Mouse (Mus musculus) 416B (cell line): ENCODE data around the gene Klhl22.

Source experiments
- DNase-seq: peaks from one replicate; pipeline ENCODE4 v3.0.0; 2011; ENCODE audit warnings: low read depth

The Klhl22 gene

GRCm38 (mm10) chr16:17802456-17802838, 43.0 kb downstream of the Klhl22 start:
- no peak for DNase-seq

DNA sequence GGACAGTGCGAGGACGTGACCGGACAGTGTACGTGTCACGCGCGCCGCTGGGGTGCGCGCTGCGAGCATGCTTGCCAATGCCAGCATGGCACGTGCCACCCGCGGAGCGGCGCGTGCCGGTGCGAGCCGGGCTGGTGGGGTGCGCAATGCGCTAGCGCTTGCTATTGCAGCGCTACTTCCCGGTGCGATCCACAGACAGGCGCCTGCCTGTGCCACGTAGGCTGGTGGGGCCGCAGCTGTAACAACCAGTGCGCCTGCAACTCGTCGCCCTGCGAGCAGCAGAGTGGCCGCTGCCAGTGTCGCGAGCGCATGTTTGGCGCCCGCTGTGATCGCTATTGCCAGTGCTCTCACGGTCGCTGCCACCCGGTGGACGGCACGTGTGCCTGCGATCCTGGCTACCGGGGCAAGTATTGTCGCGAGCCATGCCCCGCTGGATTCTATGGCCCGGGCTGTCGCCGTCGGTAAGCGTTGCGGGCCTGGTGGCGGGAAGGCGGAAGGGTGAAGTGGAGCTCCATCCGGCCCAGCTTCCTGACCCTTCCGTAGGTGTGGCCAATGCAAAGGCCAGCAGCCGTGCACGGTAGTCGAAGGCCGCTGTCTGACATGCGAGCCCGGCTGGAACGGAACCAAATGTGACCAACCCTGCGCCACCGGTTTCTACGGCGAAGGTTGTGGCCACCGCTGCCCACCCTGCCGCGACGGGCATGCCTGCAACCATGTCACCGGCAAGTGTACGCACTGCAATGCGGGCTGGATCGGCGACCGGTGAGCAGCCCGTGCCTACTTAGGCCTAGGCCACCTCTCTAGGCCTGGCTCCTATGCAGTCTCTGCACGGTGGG, 43.6 kb downstream of the Klhl22 start:
- no peak for DNase-seq

- DNase-seq = no peak
Observed at GRCm38 (mm10) chr16:17803675-17804448, 44.4 kb downstream of the Klhl22 start.

GRCm38 (mm10) chr16:17804449-17804912, 45.1 kb downstream of the Klhl22 start:
- no peak for DNase-seq

DNA sequence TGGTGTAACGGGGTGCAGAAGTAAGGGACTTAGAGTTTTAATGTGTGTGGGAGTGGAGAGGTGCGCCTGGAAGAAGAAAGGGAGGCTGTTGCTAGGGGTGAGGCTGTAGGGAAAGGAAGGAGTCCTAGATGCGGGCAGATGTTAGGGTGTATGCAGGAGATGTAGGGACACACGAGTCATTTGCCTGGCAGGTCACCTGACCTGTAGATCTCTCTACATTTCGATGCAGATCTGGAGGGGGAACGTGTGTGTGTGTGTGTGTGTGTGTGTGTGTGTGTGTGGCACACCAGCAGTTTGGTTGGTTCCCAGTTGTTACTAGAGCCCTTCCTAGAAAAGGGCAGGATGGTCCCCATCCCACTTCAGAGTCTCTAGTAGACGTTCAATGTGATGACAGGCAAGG, 45.6 kb downstream of the Klhl22 start:
- no peak for DNase-seq

DNA sequence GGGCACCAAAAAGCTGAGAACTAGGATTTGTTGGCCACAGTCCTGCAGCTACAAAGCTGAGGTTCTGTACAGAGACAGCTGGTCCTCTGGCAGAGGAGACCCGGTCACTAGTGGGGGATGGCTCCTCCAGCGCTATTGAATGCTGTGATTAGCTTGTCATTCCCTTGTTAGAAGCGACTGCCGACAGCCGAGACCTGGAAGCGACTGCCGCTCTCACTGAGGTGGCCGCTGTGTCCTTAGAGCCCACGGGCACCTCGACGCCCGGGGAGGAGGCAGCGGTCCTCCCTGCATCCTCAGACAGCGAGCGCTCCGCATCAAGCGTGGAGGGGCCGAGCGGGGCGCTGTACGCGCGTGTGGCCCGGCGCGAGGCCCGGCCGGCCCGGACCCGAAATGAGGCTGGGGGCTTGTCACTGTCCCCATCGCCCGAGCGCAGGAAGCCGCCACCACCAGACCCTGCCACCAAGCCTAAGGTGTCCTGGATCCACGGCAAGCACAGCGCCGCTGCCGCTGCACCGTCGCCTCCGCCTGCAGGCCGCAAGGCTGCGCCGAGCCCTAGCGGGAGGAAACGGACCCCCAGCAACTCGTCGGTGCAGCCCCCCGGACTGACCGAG, 47.3 kb downstream of the Klhl22 start:
- no peak for DNase-seq

GRCm38 (mm10) chr16:17807192-17808009, 48.0 kb downstream of the Klhl22 start:
- no peak for DNase-seq

GRCm38 (mm10) chr16:17809125-17809524, 49.7 kb downstream of the Klhl22 start:
- peak; percentile 88 for DNase-seq

GRCm38 (mm10) chr16:17809711-17810110, 50.3 kb downstream of the Klhl22 start:
- peak; percentile 20 for DNase-seq

- DNase-seq = peak; percentile 70
Observed at GRCm38 (mm10) chr16:17812120-17812519, 52.7 kb downstream of the Klhl22 start.

DNA sequence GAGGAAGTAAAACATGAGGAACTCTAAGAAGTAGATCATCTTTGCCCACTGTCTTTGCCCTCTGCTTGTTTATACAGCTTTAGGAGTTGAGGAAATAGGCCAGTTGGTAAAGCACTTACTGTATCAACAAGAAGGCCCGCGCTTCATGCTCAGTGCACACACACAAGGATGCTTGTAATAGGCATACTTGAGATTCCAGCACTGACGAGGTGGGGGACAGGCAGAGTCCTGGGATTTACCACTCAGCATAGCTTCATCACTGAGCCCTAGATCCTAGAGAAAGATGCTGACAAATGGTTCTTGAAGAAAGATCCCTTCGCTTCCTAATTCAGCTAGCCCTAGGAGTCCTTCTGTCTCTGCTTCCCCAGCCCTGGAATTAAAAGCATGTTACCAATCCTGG, 53.8 kb downstream of the Klhl22 start:
- DNase-seq = no peak

GRCm38 (mm10) chr16:17815411-17816402, 56.3 kb downstream of the Klhl22 start:
- DNase-seq = peak; percentile 83

DNA sequence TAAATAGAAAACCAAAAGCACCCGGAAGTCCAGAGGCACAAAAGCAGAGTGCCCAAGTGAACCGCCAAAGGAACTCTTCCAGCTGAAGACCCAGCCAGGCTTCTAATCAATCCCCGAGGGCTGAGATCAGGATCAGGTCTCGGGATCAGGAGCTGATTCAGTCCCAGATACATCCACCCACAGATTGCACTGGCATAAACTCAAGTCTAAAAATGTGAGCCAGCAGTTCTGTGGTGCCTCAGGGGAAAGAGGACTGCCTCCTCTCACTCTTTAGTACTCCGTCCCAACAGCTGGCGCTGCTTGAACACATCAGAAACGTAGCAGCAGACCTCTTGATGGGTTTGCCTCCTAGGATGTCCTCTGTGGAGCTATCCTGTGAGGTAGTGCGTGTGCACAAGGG, 57.1 kb downstream of the Klhl22 start:
- DNase-seq = no peak

DNA sequence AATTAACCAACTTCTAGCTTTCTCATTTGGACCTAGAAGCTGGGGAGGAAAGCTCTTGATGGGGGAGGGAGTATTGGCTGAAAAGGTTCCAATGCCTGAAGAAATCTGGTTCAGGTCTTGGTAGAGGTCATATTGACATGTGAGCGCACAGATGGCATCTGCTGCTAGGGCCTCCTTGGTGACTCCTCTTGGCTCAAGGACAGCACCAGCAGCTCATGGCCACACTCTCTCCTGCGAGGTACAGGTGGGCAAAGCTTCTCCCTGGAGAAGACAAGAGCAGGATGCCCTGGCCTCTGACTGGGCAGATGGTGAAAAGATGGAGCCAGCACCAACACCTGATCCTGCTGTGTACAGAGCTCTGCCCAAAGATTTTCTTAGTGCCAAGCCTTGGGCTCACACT, 67.1 kb downstream of the Klhl22 start:
- no peak for DNase-seq

GRCm38 (mm10) chr16:17828229-17828628, 68.8 kb downstream of the Klhl22 start:
- peak; percentile 62 for DNase-seq

DNA sequence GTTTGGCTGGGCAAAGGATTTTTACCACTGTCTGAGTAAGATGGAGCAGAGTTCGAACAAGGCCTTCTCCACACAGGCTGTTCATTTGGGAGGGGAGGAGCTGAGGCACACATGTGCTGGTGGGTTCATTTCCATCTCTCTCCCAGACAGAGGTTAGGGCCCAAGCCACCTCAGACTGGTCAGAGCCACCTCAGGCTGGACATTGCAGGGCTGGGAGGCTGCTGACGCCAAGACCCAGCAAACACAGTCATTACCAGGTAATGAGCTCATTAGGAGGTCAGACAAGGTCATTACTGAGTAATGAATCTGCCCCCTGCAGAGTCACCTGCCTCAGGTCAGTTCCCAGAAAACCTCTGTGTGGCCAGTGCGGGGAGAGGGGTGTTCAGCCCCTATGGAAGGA, 69.4 kb downstream of the Klhl22 start:
- DNase-seq = no peak

DNA sequence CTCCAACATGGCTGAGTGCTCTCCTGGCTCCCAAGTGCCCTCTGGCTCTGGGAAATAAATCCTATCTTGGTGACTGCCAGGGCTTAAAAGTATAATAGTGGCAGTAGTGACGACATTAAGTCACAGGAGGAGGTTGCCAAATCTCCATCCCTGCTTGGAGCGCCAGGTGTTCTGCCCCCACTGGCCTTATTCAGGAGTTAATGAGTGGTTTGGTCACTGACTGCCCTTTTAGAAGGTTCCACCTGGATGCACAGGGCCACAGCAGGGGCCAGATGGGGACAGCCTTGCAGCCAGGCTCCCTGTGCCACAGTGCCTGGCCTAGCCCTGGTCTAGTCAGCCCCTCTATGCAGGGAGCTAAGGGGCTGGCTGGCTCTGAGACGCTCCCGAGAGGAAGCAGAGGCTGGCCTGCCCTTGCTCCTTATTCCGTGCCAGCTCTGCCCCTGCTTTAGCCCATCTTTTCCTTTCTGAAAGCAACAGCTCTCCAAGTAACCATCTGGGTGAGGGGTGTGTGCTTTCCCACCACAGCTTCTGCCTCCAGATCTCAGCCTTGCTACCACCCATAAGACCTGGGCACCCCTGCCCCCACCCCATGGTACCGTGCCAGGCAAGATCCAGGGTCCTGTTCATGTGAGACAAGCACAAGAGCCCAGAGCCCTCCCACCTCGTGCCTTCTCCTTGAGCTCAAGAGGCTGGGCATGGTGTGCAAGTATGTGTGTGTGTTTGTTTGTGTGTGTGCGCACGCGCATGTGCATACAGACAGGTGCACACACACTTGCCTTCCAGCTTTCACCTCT, 71.2 kb downstream of the Klhl22 start:
- no peak for DNase-seq

DNA sequence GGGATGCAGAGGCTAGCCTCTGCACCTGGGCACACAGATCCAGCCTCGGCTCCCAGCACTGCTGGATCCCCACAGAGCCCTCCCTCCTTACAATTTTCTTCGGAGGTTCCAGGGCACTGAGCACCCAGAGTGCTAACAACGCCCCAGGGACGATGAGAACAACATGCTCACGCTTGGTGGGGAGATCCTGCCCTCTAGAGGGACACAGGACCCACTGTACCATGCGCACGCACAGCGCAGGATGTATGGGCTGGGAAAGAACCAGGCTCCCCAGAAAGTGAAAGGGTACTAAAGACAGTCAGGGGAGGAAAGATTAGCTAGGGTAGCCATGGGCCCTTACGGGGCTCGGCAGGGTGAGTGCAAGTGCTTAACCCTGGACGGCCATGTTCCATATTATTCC, 72.4 kb downstream of the Klhl22 start:
- no peak for DNase-seq

DNA sequence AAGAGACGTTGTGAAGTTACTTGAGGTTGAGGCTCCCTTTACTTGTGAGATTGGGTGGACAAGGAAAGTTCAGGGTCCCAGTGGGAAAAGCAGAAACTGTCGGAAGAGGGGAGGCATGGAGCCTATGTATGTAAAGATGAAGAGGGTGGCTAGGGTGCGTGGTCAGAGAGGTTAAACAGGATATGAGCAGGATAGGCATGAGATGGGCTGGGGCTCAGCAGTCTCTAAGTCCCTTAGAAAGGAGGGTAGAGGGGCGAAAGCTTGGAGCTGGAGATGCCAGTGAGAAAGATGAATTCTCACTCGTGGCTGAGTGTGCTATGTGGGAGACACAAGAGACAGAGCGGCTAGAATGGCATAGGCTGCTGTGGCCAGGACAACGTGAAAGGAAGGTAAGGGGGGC, 73.4 kb downstream of the Klhl22 start, which contains the start of gene B830017H08Rik:
TSS of gene B830017H08Rik (plus strand) at position 301 of the 400 bp plus-strand sequence.
- DNase-seq = no peak

GRCm38 (mm10) chr16:17833321-17833680, 73.9 kb downstream of the Klhl22 start:
- DNase-seq = no peak
